Mouse (Mus musculus) hindbrain, postnatal 0 days (tissue): ENCODE results near the gene Trappc3l. TPM values are rescaled to one million over a fixed set of nuclear protein-coding genes. Genes with fewer than 3 reads are reported as not detected.

Experiments used
- ATAC-seq: fragments of 200-750 bp; cut with Nextera tagmentation; 2 replicates; pipeline ENCODE4 v1.8.0; 2017; ENCODE audit warnings: mild to moderate bottlenecking, moderate TSS enrichment, moderate library complexity
- DNase-seq: peaks from one replicate; pipeline ENCODE4 v3.0.0-alpha.2; 2015; ENCODE audit warnings: low spot score
- H3K27ac ChIP-seq: fragments of 300-500 bp; sonication (generic); 2 replicates; pipeline ENCODE4 v1.5.1; 2014; ENCODE audit warnings: mild to moderate bottlenecking
- H3K27me3 ChIP-seq: fragments of 300-500 bp; sonication (generic); 2 replicates; pipeline ENCODE4 v1.6.1; 2014; ENCODE audit warnings: low read length, mixed read lengths; ENCODE audit not compliant: insufficient read depth
- H3K36me3 ChIP-seq: fragments of 300-500 bp; sonication (generic); 2 replicates; pipeline ENCODE4 v1.6.1; 2014; ENCODE audit warnings: low read length, mixed read lengths; ENCODE audit not compliant: insufficient read depth
- H3K4me1 ChIP-seq: fragments of 300-500 bp; sonication (generic); 2 replicates; pipeline ENCODE4 v1.6.1; 2014; ENCODE audit warnings: antibody characterized with exemption, low read length, mixed read lengths; ENCODE audit not compliant: insufficient read depth
- H3K4me2 ChIP-seq: fragments of 300-500 bp; sonication (generic); 2 replicates; pipeline ENCODE4 v1.6.1; 2014; ENCODE audit warnings: low read depth, mild to moderate bottlenecking, low read length, moderate library complexity, mixed read lengths
- H3K4me3 ChIP-seq: fragments of 300-500 bp; sonication (generic); 2 replicates; pipeline ENCODE4 v1.5.1; 2014; ENCODE audit warnings: low read length
- H3K9ac ChIP-seq: fragments of 300-500 bp; sonication (generic); replicated peaks from 2 replicates; pipeline ENCODE4 v1.6.1; 2014; ENCODE audit warnings: mild to moderate bottlenecking, low read length, moderate library complexity, mixed read lengths
- H3K9me3 ChIP-seq: fragments of 300-500 bp; sonication (generic); 2 replicates; pipeline ENCODE4 v1.6.1; 2016; ENCODE audit warnings: low read length, mixed read lengths
- CTCF ChIP-seq: IDR thresholded peaks from 2 replicates; pipeline ENCODE4 v1.5.1; 2016; ENCODE audit warnings: antibody characterized with exemption, control low read depth, low read depth
- WGBS: fragments of 180-500 bp; shearing (Covaris S2); extraction: QIAGEN DNeasy Blood & Tissue Kit; methylation state at CpG from one replicate; pipeline ENCODE4 v1.1.7; 2014; 5-methylcytosine and 5-hydroxymethylcytosine counted together
- polyA plus RNA-seq: library from polyadenylated mRNA; unstranded; fragments of >200 nt; fragmentation: Nextera tagmentation; extraction: Ambion mirVana; gene quantifications from 2 replicates; pipeline ENCODE4 v1.2.1, GENCODE M21; 2015
- total RNA-seq: library from RNA; depleted of rRNA; stranded (reverse); fragments of >200 nt; gene quantifications from 2 replicates; pipeline ENCODE4 v1.2.3, GENCODE M21; 2014; rRNA removed

Trappc3l gene
- total and polyA plus RNA-seq, 2 experiments from 2014 or later = not detected

DNA sequence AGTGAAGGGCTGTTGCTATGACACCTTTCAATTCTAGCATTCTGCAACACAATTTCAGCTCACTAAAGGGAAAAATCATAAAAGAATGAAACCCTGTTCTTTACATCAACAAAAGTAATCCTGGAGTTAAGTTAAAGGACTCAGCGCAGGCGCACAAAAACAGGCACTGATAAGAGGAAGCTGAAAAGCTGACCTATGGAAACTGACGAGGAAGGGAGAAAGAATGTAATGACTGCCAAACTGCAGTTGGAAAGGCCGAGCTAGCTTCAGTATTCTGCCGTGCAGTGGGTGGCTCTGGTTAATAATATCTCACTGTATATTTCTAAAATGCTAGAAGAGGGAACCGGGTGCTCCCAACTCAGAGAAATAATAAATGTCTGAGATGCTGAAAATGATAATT lies 100.6 kb downstream of the Trappc3l start:
- 61% methylated on average over 6 of the region's 6 CpGs for WGBS
- DNase-seq = no peak
- Histone ChIP-seq H3K4me1 (no peaks in the 10 kb centered on the region), H3K27ac (no peak overlapping the region), H3K9me3 (no peaks in the 10 kb centered on the region), H3K36me3 (no peaks in the 10 kb centered on the region), H3K4me3 (no peak overlapping the region), H3K9ac (no peak overlapping the region), H3K27me3 (no peaks in the 10 kb centered on the region), H3K4me2 (no peak overlapping the region)
- TF ChIP-seq CTCF = no peak
- ATAC-seq = no peak

DNA sequence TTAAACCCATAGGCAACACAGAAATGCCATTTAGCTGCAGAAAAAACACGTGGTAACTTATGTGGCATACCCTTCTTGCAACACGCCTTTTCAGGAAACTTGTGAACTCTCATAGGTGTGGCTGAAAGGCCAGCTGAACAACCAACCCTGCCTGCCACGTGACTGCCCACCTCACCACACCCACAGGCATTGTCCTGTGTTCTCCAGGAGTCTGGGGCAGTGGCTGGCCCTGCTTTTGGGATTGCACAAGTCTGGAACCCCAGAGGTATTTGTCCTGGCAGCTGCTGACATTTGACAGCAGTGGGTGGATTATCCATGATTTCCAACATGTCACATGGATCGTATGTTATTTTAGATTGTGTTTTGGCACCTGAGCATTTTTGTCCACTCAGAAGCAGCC lies 102.4 kb downstream of the Trappc3l start:
- no peak for TF ChIP-seq CTCF
- Histone ChIP-seq H3K4me2 (no peak overlapping the region), H3K9me3 (no peaks in the 10 kb centered on the region), H3K27me3 (no peaks in the 10 kb centered on the region), H3K4me3 (no peak overlapping the region), H3K4me1 (no peaks in the 10 kb centered on the region), H3K36me3 (no peaks in the 10 kb centered on the region), H3K9ac (no peak overlapping the region), H3K27ac (no peak overlapping the region)
- ATAC-seq (no peak), DNase-seq (no peak)
- WGBS = 70% methylated on average over 4 of the region's 4 CpGs

DNA sequence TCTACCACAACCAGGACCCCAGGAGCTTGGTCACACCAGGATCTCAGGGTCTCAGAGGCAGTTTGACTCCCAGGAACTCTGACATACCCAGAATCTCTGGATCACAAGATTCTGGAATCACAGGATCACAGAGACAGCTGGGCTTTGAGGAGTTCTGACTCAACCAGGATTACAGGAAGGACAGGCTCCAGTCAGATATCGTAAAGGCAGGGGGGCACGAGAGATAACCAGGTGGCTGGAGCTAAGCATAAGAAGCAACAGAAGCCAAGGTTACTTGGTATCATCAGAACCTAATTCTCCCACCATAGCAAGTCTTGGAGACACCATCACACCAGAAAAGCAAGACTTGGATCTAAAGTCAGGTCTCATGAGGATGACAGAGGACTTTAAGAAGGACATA lies 104.3 kb downstream of the Trappc3l start:
- ATAC-seq (no peak), DNase-seq (no peak)
- Histone ChIP-seq H3K36me3 (no peaks in the 10 kb centered on the region), H3K4me1 (no peaks in the 10 kb centered on the region), H3K4me3 (no peak overlapping the region), H3K4me2 (no peak overlapping the region), H3K9ac (no peak overlapping the region), H3K27ac (no peak overlapping the region), H3K9me3 (no peaks in the 10 kb centered on the region), H3K27me3 (no peaks in the 10 kb centered on the region)
- 88% methylated on average over 2 of the region's 2 CpGs for WGBS
- TF ChIP-seq CTCF = no peak

DNA sequence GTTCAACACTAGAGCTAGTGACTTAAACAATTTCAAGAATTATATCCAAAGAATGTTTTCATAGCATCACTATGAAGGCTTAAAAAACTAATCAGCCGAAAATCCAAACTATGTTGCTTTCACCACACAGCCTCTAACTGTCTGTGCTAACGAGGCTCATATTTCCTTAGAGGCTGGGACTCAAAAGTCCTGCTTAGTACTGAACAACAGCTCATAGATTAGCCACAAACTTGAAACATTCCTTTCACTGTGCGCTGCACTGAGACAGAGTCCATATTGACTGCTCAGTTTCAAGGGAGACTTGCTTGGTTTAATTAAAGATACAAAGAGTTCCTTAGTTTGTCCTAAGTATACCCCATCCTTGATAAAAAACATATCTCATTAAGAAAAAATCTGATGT lies 112.4 kb downstream of the Trappc3l start:
- TF ChIP-seq CTCF = no peak
- ATAC-seq = no peak
- 75% methylated on average over 3 of the region's 3 CpGs for WGBS

DNA sequence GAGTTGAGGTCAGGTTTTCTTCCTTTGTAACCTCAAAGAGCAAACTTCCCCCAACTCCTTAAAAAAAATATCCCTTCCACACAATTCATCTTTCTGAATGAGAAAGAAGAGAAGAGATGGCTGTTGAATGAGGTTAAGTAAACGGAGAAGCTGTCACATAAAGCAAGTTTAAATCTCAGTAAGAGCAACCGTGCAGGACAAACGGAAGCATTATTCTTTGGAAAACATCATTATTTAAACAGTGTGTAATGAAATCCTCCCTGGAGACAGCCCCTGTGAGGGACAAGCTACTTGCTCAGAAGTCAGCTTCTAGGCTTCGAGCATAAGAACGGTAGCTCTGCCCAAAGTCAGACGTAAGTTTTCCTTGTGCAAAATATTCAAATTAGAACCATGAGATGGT lies 113.1 kb downstream of the Trappc3l start:
- H3K36me3 ChIP-seq = no peaks in the 10 kb centered on the region

More for the DNA sequence above, 112.4 kb downstream of the Trappc3l start:
- no peak for DNase-seq
- Histone ChIP-seq H3K27me3 (no peaks in the 10 kb centered on the region), H3K9me3 (no peaks in the 10 kb centered on the region), H3K9ac (no peak overlapping the region), H3K27ac (no peak overlapping the region), H3K4me3 (no peak overlapping the region), H3K36me3 (no peaks in the 10 kb centered on the region), H3K4me2 (no peak overlapping the region), H3K4me1 (no peaks in the 10 kb centered on the region)

DNA sequence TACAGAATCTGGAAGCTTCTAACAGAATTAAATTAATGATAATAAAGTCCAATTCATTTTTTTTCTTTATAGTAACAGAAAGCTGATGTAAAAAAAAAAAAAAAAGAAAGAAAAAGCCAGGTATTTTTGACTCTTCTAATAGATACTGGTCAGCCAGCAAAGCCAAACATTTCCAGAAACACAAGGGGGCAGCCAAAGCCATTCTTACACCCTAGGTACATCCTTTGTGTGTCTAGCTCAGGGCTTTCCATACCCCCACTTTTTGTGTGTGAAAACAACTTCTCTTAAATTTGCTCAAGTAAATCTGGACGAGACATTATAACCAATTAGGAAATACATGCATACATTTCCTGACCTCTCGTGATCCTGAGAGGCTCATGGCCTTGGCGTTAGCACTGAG lies 114.4 kb downstream of the Trappc3l start:
- no peaks in the 10 kb centered on the region for H3K4me1 ChIP-seq
- ATAC-seq = no peak
- H3K4me3 ChIP-seq = no peak overlapping the region
- no peaks in the 10 kb centered on the region for H3K27me3 ChIP-seq
- TF ChIP-seq CTCF = peak; percentile 52
- H3K9me3 ChIP-seq = no peaks in the 10 kb centered on the region
- H3K27ac ChIP-seq = no peak overlapping the region
- DNase-seq = peak; percentile 45
- no peak overlapping the region for H3K9ac ChIP-seq
- H3K36me3 ChIP-seq = no peaks in the 10 kb centered on the region
- WGBS = 87% methylated on average over 3 of the region's 3 CpGs
- H3K4me2 ChIP-seq = no peak overlapping the region

More for the DNA sequence above, 113.1 kb downstream of the Trappc3l start:
- no peaks in the 10 kb centered on the region for H3K27me3 ChIP-seq
- 61% methylated on average over 6 of the region's 6 CpGs for WGBS
- no peak overlapping the region for H3K4me3 ChIP-seq
- no peak for TF ChIP-seq CTCF
- DNase-seq = no peak
- H3K9me3 ChIP-seq = no peaks in the 10 kb centered on the region
- ATAC-seq = no peak
- H3K4me2 ChIP-seq = no peak overlapping the region
- no peak overlapping the region for H3K27ac ChIP-seq
- no peaks in the 10 kb centered on the region for H3K4me1 ChIP-seq
- H3K9ac ChIP-seq = no peak overlapping the region

DNA sequence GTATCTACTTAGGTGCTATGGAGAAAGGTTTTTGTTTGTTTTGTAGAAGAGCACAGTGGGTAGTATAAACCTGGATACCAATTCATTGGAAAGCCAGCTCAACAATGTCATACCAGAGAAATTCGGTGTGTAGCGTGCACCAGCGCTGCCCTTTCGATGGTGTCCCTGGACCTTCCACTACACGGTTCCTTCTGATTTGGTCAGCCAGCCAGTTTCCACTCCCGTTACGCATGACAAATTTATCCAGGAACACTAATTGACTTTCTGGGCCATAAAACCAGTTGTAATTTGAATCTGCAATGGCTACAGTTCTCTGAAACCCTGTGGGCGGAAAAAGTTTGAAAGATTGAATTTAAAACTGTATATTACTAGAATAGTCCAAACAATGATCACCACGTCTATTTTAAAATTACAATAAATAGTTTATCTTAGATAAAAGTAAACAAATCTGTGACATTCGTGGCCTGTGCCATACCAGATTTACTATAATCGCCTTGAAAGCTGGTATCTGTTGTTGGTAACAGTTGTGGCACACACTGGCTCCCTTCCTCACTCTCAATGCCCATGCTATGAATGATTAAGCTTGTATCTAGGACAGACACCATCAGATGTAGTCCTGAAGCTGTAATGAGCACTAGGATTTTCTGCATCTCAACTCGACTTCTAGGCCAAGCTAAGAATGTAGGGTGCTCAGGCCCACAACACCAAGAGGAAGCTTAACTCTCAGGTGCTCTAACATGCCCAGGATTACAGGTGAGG lies 118.6 kb downstream of the Trappc3l start:
- H3K9me3 ChIP-seq = no peaks in the 10 kb centered on the region
- no peak overlapping the region for H3K4me3 ChIP-seq
- no peak overlapping the region for H3K27ac ChIP-seq
- H3K4me1 ChIP-seq = no peaks in the 10 kb centered on the region
- H3K9ac ChIP-seq = no peak overlapping the region
- no peaks in the 10 kb centered on the region for H3K27me3 ChIP-seq
- ATAC-seq (no peak), DNase-seq (no peak)
- no peak overlapping the region for H3K4me2 ChIP-seq
- no peaks in the 10 kb centered on the region for H3K36me3 ChIP-seq
- 69% methylated on average over 12 of the region's 12 CpGs for WGBS
- no peak for TF ChIP-seq CTCF

Other genes with a start within 250 kb of the Trappc3l start
- gene Sult3a1, start 179.9 kb upstream of the Trappc3l start, total RNA-seq = not detected in 2 replicates
- 0.14 TPM in 1 of 2 replicates, not detected in the other for gene Sult3a1, start 179.9 kb upstream of the Trappc3l start, polyA plus RNA-seq
- gene Rsph4a, start 132.5 kb upstream of the Trappc3l start, total RNA-seq = 0.97 and 2.2 TPM in 2 replicates
- gene Rsph4a, start 132.5 kb upstream of the Trappc3l start, polyA plus RNA-seq = 1.3 and 1.4 TPM in 2 replicates
- gene Zup1, start 86.3 kb upstream of the Trappc3l start, total RNA-seq = 11.1 and 13.9 TPM in 2 replicates
- gene Zup1, start 86.3 kb upstream of the Trappc3l start, polyA plus RNA-seq = 11.1 and 12.9 TPM in 2 replicates
- 110 TPM in 2 replicates for gene Rwdd1, start 18.0 kb upstream of the Trappc3l start, total RNA-seq
- 169 and 177 TPM in 2 replicates for gene Rwdd1, start 18.0 kb upstream of the Trappc3l start, polyA plus RNA-seq
- not detected in 2 replicates for gene Calhm4, start 6.7 kb downstream of the Trappc3l start, total RNA-seq
- not detected in 2 replicates for gene Calhm4, start 6.7 kb downstream of the Trappc3l start, polyA plus RNA-seq
- 0.72 and 0.94 TPM in 2 replicates for gene Calhm5, start 58.9 kb downstream of the Trappc3l start, total RNA-seq
- gene Calhm5, start 58.9 kb downstream of the Trappc3l start, polyA plus RNA-seq = 0.72 and 0.79 TPM in 2 replicates
- 0.16 and 2.6 TPM in 2 replicates for gene Calhm6, start 90.4 kb downstream of the Trappc3l start, total RNA-seq
- gene Calhm6, start 90.4 kb downstream of the Trappc3l start, polyA plus RNA-seq = 1.1 and 1.5 TPM in 2 replicates
- 21.0 and 24.0 TPM in 2 replicates for gene Dse, start 170.1 kb downstream of the Trappc3l start, total RNA-seq
- gene Dse, start 170.1 kb downstream of the Trappc3l start, polyA plus RNA-seq = 5.4 and 5.6 TPM in 2 replicates
- gene Tspyl1, start 244.6 kb downstream of the Trappc3l start, total RNA-seq = 75.1 and 81.5 TPM in 2 replicates
- gene Tspyl1, start 244.6 kb downstream of the Trappc3l start, polyA plus RNA-seq = 129 and 132 TPM in 2 replicates